ENCODE assay signal across 8 mouse cellular contexts in genomic region chr2:85048168-85048751, GRCm38 (mm10). TPM values are rescaled to one million over a fixed set of nuclear protein-coding genes. Genes with fewer than 3 reads are reported as not detected.
DNase-seq lines count a peak whose midpoint lies in the region; ATAC-seq and TF ChIP-seq lines count a peak whose summit lies in the region.

No protein-coding gene starts in this region.

- peak overlapping the region; percentile 70 for H3K4me2 ChIP-seq in forebrain, embryonic 12.5 days
- peak overlapping the region; percentile 96 for H3K4me2 ChIP-seq in heart, postnatal 0 days (ENCODE audit: low read depth, low read length)
- H3K4me2 ChIP-seq in liver, embryonic 16.5 days (ENCODE audit: low read depth, low read length): peak overlapping the region; percentile 89
- H3K4me2 ChIP-seq in neural tube, embryonic 12.5 days (replicated peaks): peak overlapping the region; percentile 73

- no peak for TF ChIP-seq EP300 in heart, postnatal 0 days (IDR thresholded peaks at IDR 0.05; ENCODE audit: low read depth)

- no peaks in the 10 kb centered on the region for H3K27me3 ChIP-seq in forebrain, embryonic 12.5 days
- H3K27me3 ChIP-seq in heart, postnatal 0 days (ENCODE audit: control insufficient read depth, insufficient read depth, low read length): no peaks in the 10 kb centered on the region
- peaks cover 14% of the 10 kb centered on the region for H3K27me3 ChIP-seq in liver, embryonic 16.5 days (ENCODE audit: control insufficient read depth, insufficient read depth, low read depth, low read length)
- no peaks in the 10 kb centered on the region for H3K27me3 ChIP-seq in neural tube, embryonic 12.5 days (replicated peaks)

- no peaks in the 10 kb centered on the region for H3K9me3 ChIP-seq in forebrain, embryonic 12.5 days
- no peaks in the 10 kb centered on the region for H3K9me3 ChIP-seq in heart, postnatal 0 days (replicated peaks; ENCODE audit: control insufficient read depth, low read length)
- H3K9me3 ChIP-seq in liver, embryonic 16.5 days (replicated peaks; ENCODE audit: control insufficient read depth, low read length): no peaks in the 10 kb centered on the region
- no peaks in the 10 kb centered on the region for H3K9me3 ChIP-seq in neural tube, embryonic 12.5 days

- H3K27ac ChIP-seq in brown adipose tissue, adult 24 weeks (replicated peaks; ENCODE audit: low read depth, low read length): peak overlapping the region; percentile 96
- H3K27ac ChIP-seq in forebrain, embryonic 12.5 days: peak overlapping the region; percentile 95
- H3K27ac ChIP-seq in heart, postnatal 0 days (ENCODE audit: low read depth): peak overlapping the region; percentile 82
- H3K27ac ChIP-seq in liver, embryonic 16.5 days (ENCODE audit: low read length): peak overlapping the region; percentile 25
- H3K27ac ChIP-seq in neural tube, embryonic 12.5 days: peak overlapping the region; percentile 79

- H3K4me1 ChIP-seq in brown adipose tissue, adult 24 weeks (ENCODE audit: control insufficient read depth, insufficient read depth, insufficient read length, low read length): peaks cover 14% of the 10 kb centered on the region
- peaks cover 37% of the 10 kb centered on the region for H3K4me1 ChIP-seq in forebrain, embryonic 12.5 days
- H3K4me1 ChIP-seq in heart, postnatal 0 days (ENCODE audit: control insufficient read depth, insufficient read depth): peaks cover 5% of the 10 kb centered on the region; the same call in 1 of the 2 replicates
- peaks cover 25% of the 10 kb centered on the region for H3K4me1 ChIP-seq in liver, embryonic 16.5 days (ENCODE audit: control insufficient read depth, low read depth, low read length)
- peaks cover 33% of the 10 kb centered on the region for H3K4me1 ChIP-seq in neural tube, embryonic 12.5 days

- no peak for TF ChIP-seq CTCF in heart, postnatal 0 days (IDR thresholded peaks at IDR 0.05; ENCODE audit: low read depth)

- peak; percentile 73 for DNase-seq in heart, postnatal 0 days (ENCODE audit: low spot score)
- peak; percentile 53 to 63 for DNase-seq in kidney, postnatal 36 days
- peak; percentile 84 for DNase-seq in testis, postnatal 10 days (ENCODE audit: low spot score)

- H3K9ac ChIP-seq in forebrain, embryonic 12.5 days: peak overlapping the region; percentile 76
- H3K9ac ChIP-seq in heart, postnatal 0 days (replicated peaks; ENCODE audit: low read depth, low read length): peak overlapping the region; percentile 78
- H3K9ac ChIP-seq in liver, embryonic 16.5 days (ENCODE audit: low read depth, low read length): peak overlapping the region; percentile 62
- H3K9ac ChIP-seq in neural tube, embryonic 12.5 days: peak overlapping the region; percentile 76

- ATAC-seq in CD4-positive, CD25-positive, alpha-beta regulatory T cell, adult 4 months: peak; percentile 38
- ATAC-seq in forebrain, embryonic 12.5 days (ENCODE audit: low FRiP score): peak; percentile 81
- ATAC-seq in heart, postnatal 0 days (ENCODE audit: insufficient read depth, low read depth): peak; percentile 51
- peak; percentile 9 for ATAC-seq in liver, embryonic 16.5 days (ENCODE audit: low read depth)
- ATAC-seq in neural tube, embryonic 12.5 days (ENCODE audit: low FRiP score, low read depth): peak; percentile 73

- peaks cover 56% of the 10 kb centered on the region for H3K36me3 ChIP-seq in forebrain, embryonic 12.5 days (replicated peaks)
- peaks cover 46% of the 10 kb centered on the region for H3K36me3 ChIP-seq in heart, postnatal 0 days (replicated peaks; ENCODE audit: control insufficient read depth, insufficient read depth, low read length)
- H3K36me3 ChIP-seq in liver, embryonic 16.5 days (ENCODE audit: control insufficient read depth, insufficient read depth): peaks cover 33% of the 10 kb centered on the region
- H3K36me3 ChIP-seq in neural tube, embryonic 12.5 days: peaks cover 54% of the 10 kb centered on the region

- peak overlapping the region; percentile 76 for H3K4me3 ChIP-seq in brown adipose tissue, adult 24 weeks (ENCODE audit: insufficient read depth, low read depth, low read length)
- peak overlapping the region; percentile 73 for H3K4me3 ChIP-seq in forebrain, embryonic 12.5 days (replicated peaks)
- H3K4me3 ChIP-seq in heart, postnatal 0 days (ENCODE audit: low read depth, low read length): peak overlapping the region; percentile 81
- H3K4me3 ChIP-seq in liver, embryonic 16.5 days (ENCODE audit: low read depth, low read length): peak overlapping the region; percentile 68
- H3K4me3 ChIP-seq in neural tube, embryonic 12.5 days: peak overlapping the region; percentile 71

- WGBS in forebrain, embryonic 12.5 days: under 1% methylated on average over 39 of the region's 44 CpGs
- WGBS in heart, postnatal 0 days: under 1% methylated on average over 20 of the region's 44 CpGs
- 2% methylated on average over 29 of the region's 44 CpGs for WGBS in liver, embryonic 16.5 days (ENCODE audit: insufficient replicate concordance)
- WGBS in neural tube, embryonic 12.5 days: under 1% methylated on average over 39 of the region's 44 CpGs

RNA-seq across cellular contexts. Expression of gene Tnks1bp1, which starts 0.4 kb away (rescaled TPM):
- 1 to 10 TPM; 3.8 to 5.6 TPM for polyA plus RNA-seq in CD4-positive, CD25-positive, alpha-beta regulatory T cell, adult 4 months (2017; shearing (Covaris generic))
- polyA plus RNA-seq in brown adipose tissue, adult 24 weeks (2012; ENCODE audit: insufficient read depth, insufficient read length, missing spikeins): 32.6 and 33.2 TPM in 2 replicates
- polyA plus RNA-seq in forebrain, embryonic 12.5 days (2016; fragmentation: Nextera tagmentation; extraction: Ambion mirVana): 38.3 and 39.7 TPM in 2 replicates
- total RNA-seq in heart, postnatal 0 days (2014; rRNA removed; ENCODE audit: low replicate concordance): 40.5 and 69.5 TPM in 2 replicates
- 15.4 and 17.7 TPM in 2 replicates for polyA plus RNA-seq in heart, postnatal 0 days (2015; fragmentation: Nextera tagmentation; extraction: Ambion mirVana)
- polyA plus RNA-seq in liver, embryonic 16.5 days (2015; fragmentation: Nextera tagmentation; extraction: Ambion mirVana): 5.4 and 6.4 TPM in 2 replicates
- polyA plus RNA-seq in neural tube, embryonic 12.5 days (2016; fragmentation: Nextera tagmentation; extraction: Ambion mirVana): 30.1 and 32.2 TPM in 2 replicates

RNA-seq across cellular contexts. Expression of gene P2rx3, which starts 11.0 kb away (rescaled TPM):
- under 1 TPM in 1 of 2 experiments, not detected in 1; 0.46 TPM for polyA plus RNA-seq in CD4-positive, CD25-positive, alpha-beta regulatory T cell, adult 4 months (2017; shearing (Covaris generic))
- polyA plus RNA-seq in brown adipose tissue, adult 24 weeks (2012; ENCODE audit: insufficient read depth, insufficient read length, missing spikeins): 2.6 TPM in 1 of 2 replicates, not detected in the other
- polyA plus RNA-seq in forebrain, embryonic 12.5 days (2016; fragmentation: Nextera tagmentation; extraction: Ambion mirVana): 1.4 and 1.6 TPM in 2 replicates
- not detected in 2 replicates for total RNA-seq in heart, postnatal 0 days (2014; rRNA removed; ENCODE audit: low replicate concordance)
- polyA plus RNA-seq in heart, postnatal 0 days (2015; fragmentation: Nextera tagmentation; extraction: Ambion mirVana): 0.21 and 0.23 TPM in 2 replicates
- polyA plus RNA-seq in liver, embryonic 16.5 days (2015; fragmentation: Nextera tagmentation; extraction: Ambion mirVana): 0.46 and 0.55 TPM in 2 replicates
- 40.0 and 51.0 TPM in 2 replicates for polyA plus RNA-seq in neural tube, embryonic 12.5 days (2016; fragmentation: Nextera tagmentation; extraction: Ambion mirVana)

RNA-seq across cellular contexts. Expression of gene Ssrp1, which starts 11.2 kb away (rescaled TPM):
- 100 to 1,000 TPM; 147 to 202 TPM for polyA plus RNA-seq in CD4-positive, CD25-positive, alpha-beta regulatory T cell, adult 4 months (2017; shearing (Covaris generic))
- 25.3 and 30.1 TPM in 2 replicates for polyA plus RNA-seq in brown adipose tissue, adult 24 weeks (2012; ENCODE audit: insufficient read depth, insufficient read length, missing spikeins)
- 309 and 322 TPM in 2 replicates for polyA plus RNA-seq in forebrain, embryonic 12.5 days (2016; fragmentation: Nextera tagmentation; extraction: Ambion mirVana)
- total RNA-seq in heart, postnatal 0 days (2014; rRNA removed; ENCODE audit: low replicate concordance): 106 and 115 TPM in 2 replicates
- polyA plus RNA-seq in heart, postnatal 0 days (2015; fragmentation: Nextera tagmentation; extraction: Ambion mirVana): 60.3 and 63.7 TPM in 2 replicates
- polyA plus RNA-seq in liver, embryonic 16.5 days (2015; fragmentation: Nextera tagmentation; extraction: Ambion mirVana): 127 and 134 TPM in 2 replicates
- polyA plus RNA-seq in neural tube, embryonic 12.5 days (2016; fragmentation: Nextera tagmentation; extraction: Ambion mirVana): 237 and 239 TPM in 2 replicates

Comparison
In these comparisons a context has a peak if more than half of its experiments do, and no peak if none do; other contexts are left out.
1. Peak in every context shown above with its lines: DNase-seq, ATAC-seq, H3K4me3 ChIP-seq and H3K27ac ChIP-seq.
2. ATAC-seq: peak in every context shown above with its lines; median percentile 81 in forebrain, embryonic 12.5 days; 73 in neural tube, embryonic 12.5 days; 51 in heart, postnatal 0 days; 38 in CD4-positive, CD25-positive, alpha-beta regulatory T cell, adult 4 months; 9 in liver, embryonic 16.5 days.
3. H3K27ac ChIP-seq: peak in every context shown above with its lines; median percentile 96 in brown adipose tissue, adult 24 weeks; 95 in forebrain, embryonic 12.5 days; 82 in heart, postnatal 0 days; 79 in neural tube, embryonic 12.5 days; 25 in liver, embryonic 16.5 days.
4. RNA of gene P2rx3, which starts 11.0 kb away (polyA plus RNA-seq): 40.0 to 51.0 TPM in neural tube, embryonic 12.5 days; 2.6 TPM in brown adipose tissue, adult 24 weeks, 1.4 to 1.6 TPM in forebrain, embryonic 12.5 days, 0.46 to 0.55 TPM in liver, embryonic 16.5 days, 0.46 TPM in CD4-positive, CD25-positive, alpha-beta regulatory T cell, adult 4 months and 0.21 to 0.23 TPM in heart, postnatal 0 days; every median in the first group is over 10 times any median in the second.